Mouse (Mus musculus): Measurements from ENCODE around the gene Sdk1. TPM values are rescaled to one million over a fixed set of nuclear protein-coding genes. Genes with fewer than 3 reads are reported as not detected.

Gene Sdk1
- total and polyA plus RNA-seq, 2 experiments: 0.18 to 0.27 TPM

DNA sequence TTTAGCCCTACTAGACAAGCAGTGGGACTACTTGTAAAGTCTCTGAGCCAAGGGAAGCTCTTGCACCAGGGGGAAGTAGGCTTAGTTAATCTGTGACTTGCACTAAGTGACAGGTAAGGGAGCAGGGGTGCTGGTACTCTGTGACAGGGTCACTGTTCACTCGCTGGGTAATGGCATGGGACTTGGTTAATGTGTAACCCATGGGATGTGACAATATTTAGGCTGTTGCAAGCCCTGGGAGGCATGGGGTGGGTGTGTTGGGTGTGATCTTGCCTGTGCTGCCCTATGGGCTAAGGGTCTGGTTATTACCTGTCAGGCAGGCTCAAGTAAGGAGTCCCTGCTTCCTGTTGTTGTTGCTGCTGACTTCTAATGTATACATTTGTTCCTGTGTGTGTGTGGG lies 616.5 kb downstream of the Sdk1 start:
- Histone ChIP-seq H3K27me3 (ENCODE audit: control insufficient read depth, insufficient read depth, low read length) (no peaks in the 10 kb centered on the region), H3K9ac (ENCODE audit: low read depth, low read length) (no peak overlapping the region), H3K4me1 (ENCODE audit: control insufficient read depth, insufficient read depth, low read length) (peaks cover 4% of the 10 kb centered on the region; the same call in 1 of the 2 replicates), H3K36me3 (ENCODE audit: control insufficient read depth, insufficient read depth, low read length) (no peaks in the 10 kb centered on the region), H3K27ac (replicated peaks; ENCODE audit: insufficient read depth, low read depth, low read length) (no peak overlapping the region), H3K4me3 (ENCODE audit: insufficient read depth, low read depth, low read length) (no peak overlapping the region), H3K79me2 (ENCODE audit: control insufficient read depth, insufficient read depth, low read length) (no peaks in the 10 kb centered on the region)
- WGBS: 19% methylated on average over 1 of the region's 1 CpGs
- TF ChIP-seq POLR2A (IDR thresholded peaks at IDR 0.05; ENCODE audit: extremely low read depth, insufficient read depth, low read length): no peak
- peak; percentile 90 for DNase-seq (ENCODE audit: extremely low read depth, low read depth, low spot score)

- H3K79me2 ChIP-seq (ENCODE audit: control insufficient read depth, insufficient read depth, low read length): no peaks in the 10 kb centered on the region
- 78% methylated on average over 8 of the region's 8 CpGs for WGBS
- no peaks in the 10 kb centered on the region for H3K36me3 ChIP-seq (ENCODE audit: control insufficient read depth, insufficient read depth, low read length)
- peaks cover 4% of the 10 kb centered on the region; the same call in 1 of the 2 replicates for H3K4me1 ChIP-seq (ENCODE audit: control insufficient read depth, insufficient read depth, low read length)
- H3K27ac ChIP-seq (replicated peaks; ENCODE audit: insufficient read depth, low read depth, low read length): no peak overlapping the region
- TF ChIP-seq CTCF (IDR thresholded peaks at IDR 0.05; ENCODE audit: low read depth, low read length): no peak
- H3K27me3 ChIP-seq (ENCODE audit: control insufficient read depth, insufficient read depth, low read length): no peaks in the 10 kb centered on the region
- no peak overlapping the region for H3K9ac ChIP-seq (ENCODE audit: low read depth, low read length)
- H3K4me3 ChIP-seq (ENCODE audit: insufficient read depth, low read depth, low read length): no peak overlapping the region
- no peak for DNase-seq (ENCODE audit: extremely low read depth, low read depth, low spot score)
Observed at GRCm38 (mm10) chr5:141858406-141859160, 617.3 kb downstream of the Sdk1 start.

- TF ChIP-seq POLR2A (IDR thresholded peaks at IDR 0.05; ENCODE audit: extremely low read depth, insufficient read depth, low read length): no peak
- no peak for TF ChIP-seq CTCF (IDR thresholded peaks at IDR 0.05; ENCODE audit: low read depth, low read length)
- H3K4me3 ChIP-seq (ENCODE audit: insufficient read depth, low read depth, low read length): no peak overlapping the region
- no peaks in the 10 kb centered on the region for H3K27me3 ChIP-seq (ENCODE audit: control insufficient read depth, insufficient read depth, low read length)
- no peaks in the 10 kb centered on the region for H3K36me3 ChIP-seq (ENCODE audit: control insufficient read depth, insufficient read depth, low read length)
- no peak overlapping the region for H3K27ac ChIP-seq (replicated peaks; ENCODE audit: insufficient read depth, low read depth, low read length)
- WGBS: 72% methylated on average over 3 of the region's 3 CpGs
- no peak for DNase-seq (ENCODE audit: extremely low read depth, low read depth, low spot score)
- H3K79me2 ChIP-seq (ENCODE audit: control insufficient read depth, insufficient read depth, low read length): no peaks in the 10 kb centered on the region
- no peak overlapping the region for H3K9ac ChIP-seq (ENCODE audit: low read depth, low read length)
- no peaks in the 10 kb centered on the region for H3K4me1 ChIP-seq (ENCODE audit: control insufficient read depth, insufficient read depth, low read length)
Observed at GRCm38 (mm10) chr5:141866042-141866441, 624.8 kb downstream of the Sdk1 start.

DNA sequence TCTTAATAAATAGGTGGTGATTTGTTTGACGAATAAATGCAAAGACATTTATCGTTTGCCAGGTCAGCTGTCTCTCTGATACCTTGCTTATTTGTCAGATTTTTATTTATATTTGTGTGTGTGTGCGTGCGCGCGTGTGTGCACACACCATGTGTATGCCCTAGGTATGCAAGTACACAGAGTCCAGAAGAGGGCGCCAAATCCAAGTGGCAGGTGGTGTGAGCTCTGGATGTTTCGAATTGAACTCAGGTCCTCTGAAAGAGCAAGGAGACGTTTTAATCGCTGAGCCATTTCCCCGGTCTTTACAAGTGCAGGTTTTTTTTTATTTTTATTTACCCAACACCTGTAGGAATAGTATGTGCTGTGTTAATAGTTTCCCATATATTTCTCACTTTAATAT lies 632.5 kb downstream of the Sdk1 start:
- WGBS: 98% methylated on average over 11 of the region's 11 CpGs
- no peak overlapping the region for H3K4me3 ChIP-seq (ENCODE audit: insufficient read depth, low read depth, low read length)
- H3K79me2 ChIP-seq (ENCODE audit: control insufficient read depth, insufficient read depth, low read length): no peaks in the 10 kb centered on the region
- H3K4me1 ChIP-seq (ENCODE audit: control insufficient read depth, insufficient read depth, low read length): no peaks in the 10 kb centered on the region
- no peak overlapping the region for H3K27ac ChIP-seq (replicated peaks; ENCODE audit: insufficient read depth, low read depth, low read length)
- H3K27me3 ChIP-seq (ENCODE audit: control insufficient read depth, insufficient read depth, low read length): no peaks in the 10 kb centered on the region
- no peak for DNase-seq (ENCODE audit: extremely low read depth, low read depth, low spot score)
- no peak for TF ChIP-seq POLR2A (IDR thresholded peaks at IDR 0.05; ENCODE audit: extremely low read depth, insufficient read depth, low read length)
- TF ChIP-seq CTCF (IDR thresholded peaks at IDR 0.05; ENCODE audit: low read depth, low read length): no peak; the same call in 1 of the 2 replicates
- H3K36me3 ChIP-seq (ENCODE audit: control insufficient read depth, insufficient read depth, low read length): no peaks in the 10 kb centered on the region
- H3K9ac ChIP-seq (ENCODE audit: low read depth, low read length): no peak overlapping the region

GRCm38 (mm10) chr5:141880661-141881060 lies 639.4 kb downstream of the Sdk1 start:
- TF ChIP-seq CTCF (IDR thresholded peaks at IDR 0.05; ENCODE audit: low read depth, low read length): no peak
- H3K9ac ChIP-seq (ENCODE audit: low read depth, low read length): no peak overlapping the region
- H3K4me1 ChIP-seq (ENCODE audit: control insufficient read depth, insufficient read depth, low read length): no peaks in the 10 kb centered on the region
- no peaks in the 10 kb centered on the region for H3K36me3 ChIP-seq (ENCODE audit: control insufficient read depth, insufficient read depth, low read length)
- no peaks in the 10 kb centered on the region for H3K79me2 ChIP-seq (ENCODE audit: control insufficient read depth, insufficient read depth, low read length)
- DNase-seq (ENCODE audit: extremely low read depth, low read depth, low spot score): peak; percentile 73
- no peaks in the 10 kb centered on the region for H3K27me3 ChIP-seq (ENCODE audit: control insufficient read depth, insufficient read depth, low read length)
- 17% methylated on average over 5 of the region's 5 CpGs for WGBS
- no peak overlapping the region for H3K4me3 ChIP-seq (ENCODE audit: insufficient read depth, low read depth, low read length)
- no peak overlapping the region for H3K27ac ChIP-seq (replicated peaks; ENCODE audit: insufficient read depth, low read depth, low read length)

DNA sequence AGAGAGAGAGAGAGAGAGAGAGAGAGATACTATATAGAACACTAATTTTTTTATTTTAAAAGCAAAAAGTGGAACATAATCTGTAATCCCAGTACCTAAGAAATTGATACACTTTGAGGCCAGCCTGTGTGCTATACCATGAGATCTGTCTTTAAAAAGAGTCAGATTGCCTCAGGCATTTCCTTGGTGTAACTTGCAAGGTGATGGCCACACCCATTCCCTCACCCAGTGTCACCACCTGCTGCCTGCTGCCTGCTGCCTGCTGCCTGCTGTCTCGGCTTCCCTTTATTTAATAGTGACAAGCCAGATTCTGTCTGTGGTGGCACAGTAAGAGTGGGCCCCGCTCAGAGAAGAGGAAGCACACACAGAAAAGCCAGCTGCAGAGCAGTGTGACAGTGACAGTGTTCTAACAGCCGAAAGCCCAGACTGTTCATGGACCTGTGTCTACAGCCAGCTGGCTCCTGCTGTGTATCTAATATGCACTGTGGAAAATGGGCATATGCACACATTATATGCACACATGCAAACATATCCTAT lies 642.9 kb downstream of the Sdk1 start:
- 90% methylated on average over 3 of the region's 3 CpGs for WGBS
- Histone ChIP-seq H3K27me3 (ENCODE audit: control insufficient read depth, insufficient read depth, low read length) (no peaks in the 10 kb centered on the region), H3K79me2 (ENCODE audit: control insufficient read depth, insufficient read depth, low read length) (no peaks in the 10 kb centered on the region), H3K9ac (ENCODE audit: low read depth, low read length) (no peak overlapping the region), H3K4me1 (ENCODE audit: control insufficient read depth, insufficient read depth, low read length) (no peaks in the 10 kb centered on the region), H3K27ac (replicated peaks; ENCODE audit: insufficient read depth, low read depth, low read length) (no peak overlapping the region), H3K36me3 (ENCODE audit: control insufficient read depth, insufficient read depth, low read length) (no peaks in the 10 kb centered on the region), H3K4me3 (ENCODE audit: insufficient read depth, low read depth, low read length) (no peak overlapping the region)
- no peak for TF ChIP-seq POLR2A (IDR thresholded peaks at IDR 0.05; ENCODE audit: extremely low read depth, insufficient read depth, low read length)
- TF ChIP-seq CTCF (IDR thresholded peaks at IDR 0.05; ENCODE audit: low read depth, low read length): no peak
- DNase-seq (ENCODE audit: extremely low read depth, low read depth, low spot score): no peak
